Mouse (Mus musculus) megakaryocyte, embryonic 14.5 days (primary cell): ENCODE results near the gene Igsf6. TPM values are rescaled to one million over a fixed set of nuclear protein-coding genes. Genes with fewer than 3 reads are reported as not detected.

Experiments
- H3K27me3 ChIP-seq: replicated peaks from 2 replicates; pipeline ENCODE3; 2012; ENCODE audit warnings: inconsistent platforms
- H3K36me3 ChIP-seq: replicated peaks from 2 replicates; pipeline ENCODE3; 2012; ENCODE audit warnings: low read length, inconsistent platforms, mixed read lengths
- H3K4me1 ChIP-seq: 2 replicates; pipeline ENCODE4 v1.6.1; 2012; ENCODE audit warnings: inconsistent platforms
- H3K4me3 ChIP-seq: replicated peaks from 2 replicates; pipeline ENCODE3; 2012; ENCODE audit warnings: moderate library complexity, mild to moderate bottlenecking, inconsistent platforms
- H3K9me3 ChIP-seq: 2 replicates; pipeline ENCODE4 v1.6.1; 2012; ENCODE audit warnings: inconsistent platforms
- FLI1 ChIP-seq: IDR thresholded peaks from 2 replicates; pipeline ENCODE4 v1.6.1; 2012; ENCODE audit warnings: low read length, inconsistent platforms, mixed read lengths
- GATA1 ChIP-seq: IDR thresholded peaks from 3 replicates; pipeline ENCODE4 v1.6.1; 2012; ENCODE audit warnings: mixed read lengths, low read length, inconsistent platforms, borderline replicate concordance
- polyA plus RNA-seq: library from polyadenylated mRNA; stranded (reverse); fragments of >175 nt; gene quantifications from 2 replicates; pipeline ENCODE4 v1.2.3, GENCODE M21; 2012; ENCODE audit warnings: low replicate concordance; ENCODE audit not compliant: insufficient read depth

Igsf6 gene
- polyA plus RNA-seq, 1 experiment, result 6.0 TPM

GRCm38 (mm10) chr7:121064309-121064708 lies 10.1 kb downstream of the Igsf6 start:
- H3K9me3 ChIP-seq, result no peaks in the 10 kb centered on the region
- H3K4me1 ChIP-seq, result peaks cover 25% of the 10 kb centered on the region
- H3K36me3 ChIP-seq, result peaks cover 66% of the 10 kb centered on the region
- TF ChIP-seq FLI1 (no peak), GATA1 (no peak)
- H3K4me3 ChIP-seq, result no peak overlapping the region
- H3K27me3 ChIP-seq, result no peaks in the 10 kb centered on the region

GRCm38 (mm10) chr7:121059477-121060218 lies 14.7 kb downstream of the Igsf6 start:
- no peak overlapping the region for H3K4me3 ChIP-seq
- no peaks in the 10 kb centered on the region for H3K9me3 ChIP-seq
- peaks cover 35% of the 10 kb centered on the region for H3K4me1 ChIP-seq
- H3K36me3 ChIP-seq, result peaks cover 78% of the 10 kb centered on the region
- TF ChIP-seq GATA1 (no peak), FLI1 (no peak)
- H3K27me3 ChIP-seq, result no peaks in the 10 kb centered on the region

GRCm38 (mm10) chr7:121053071-121053470 lies 21.3 kb downstream of the Igsf6 start:
- no peaks in the 10 kb centered on the region for H3K27me3 ChIP-seq
- no peaks in the 10 kb centered on the region for H3K9me3 ChIP-seq
- H3K4me3 ChIP-seq, result no peak overlapping the region
- TF ChIP-seq FLI1, result no peak
- TF ChIP-seq GATA1, result no peak
- peaks cover 5% of the 10 kb centered on the region for H3K4me1 ChIP-seq
- peaks cover 91% of the 10 kb centered on the region for H3K36me3 ChIP-seq

- Histone ChIP-seq H3K4me1 (peaks cover 33% of the 10 kb centered on the region), H3K9me3 (no peaks in the 10 kb centered on the region), H3K27me3 (no peaks in the 10 kb centered on the region), H3K36me3 (peaks cover 47% of the 10 kb centered on the region), H3K4me3 (no peak overlapping the region)
- TF ChIP-seq GATA1 (no peak), FLI1 (no peak)
Observed at GRCm38 (mm10) chr7:121047624-121048023, 26.7 kb downstream of the Igsf6 start.

- peaks cover 47% of the 10 kb centered on the region for H3K4me1 ChIP-seq
- no peaks in the 10 kb centered on the region for H3K27me3 ChIP-seq
- no peaks in the 10 kb centered on the region for H3K9me3 ChIP-seq
- peaks cover 29% of the 10 kb centered on the region for H3K36me3 ChIP-seq
- no peak for TF ChIP-seq GATA1
- TF ChIP-seq FLI1, result no peak
- H3K4me3 ChIP-seq, result no peak overlapping the region
Observed at GRCm38 (mm10) chr7:121045671-121046453, 28.5 kb downstream of the Igsf6 start.

GRCm38 (mm10) chr7:121044251-121044650 lies 30.1 kb downstream of the Igsf6 start:
- Histone ChIP-seq H3K36me3 (peaks cover 15% of the 10 kb centered on the region), H3K9me3 (no peaks in the 10 kb centered on the region), H3K27me3 (no peaks in the 10 kb centered on the region), H3K4me1 (peaks cover 60% of the 10 kb centered on the region), H3K4me3 (no peak overlapping the region)
- TF ChIP-seq FLI1 (no peak), GATA1 (no peak)

- TF ChIP-seq GATA1 (no peak), FLI1 (no peak)
- Histone ChIP-seq H3K36me3 (peaks cover 13% of the 10 kb centered on the region), H3K9me3 (no peaks in the 10 kb centered on the region), H3K27me3 (no peaks in the 10 kb centered on the region), H3K4me1 (peaks cover 60% of the 10 kb centered on the region), H3K4me3 (no peak overlapping the region)
Observed at GRCm38 (mm10) chr7:121043510-121043909, 30.9 kb downstream of the Igsf6 start.

- H3K9me3 ChIP-seq, result no peaks in the 10 kb centered on the region
- H3K4me3 ChIP-seq, result no peak overlapping the region
- TF ChIP-seq FLI1 (no peak), GATA1 (no peak)
- no peaks in the 10 kb centered on the region for H3K27me3 ChIP-seq
- peaks cover 61% of the 10 kb centered on the region for H3K4me1 ChIP-seq
- peaks cover 8% of the 10 kb centered on the region for H3K36me3 ChIP-seq
Observed at GRCm38 (mm10) chr7:121043004-121043403, 31.4 kb downstream of the Igsf6 start.

- Histone ChIP-seq H3K4me3 (no peak overlapping the region), H3K9me3 (no peaks in the 10 kb centered on the region), H3K4me1 (peaks cover 65% of the 10 kb centered on the region), H3K27me3 (no peaks in the 10 kb centered on the region), H3K36me3 (peaks cover 5% of the 10 kb centered on the region)
- no peak for TF ChIP-seq FLI1
- no peak for TF ChIP-seq GATA1
Observed at GRCm38 (mm10) chr7:121041989-121042388, 32.4 kb downstream of the Igsf6 start.

- H3K4me1 ChIP-seq, result peaks cover 70% of the 10 kb centered on the region
- no peaks in the 10 kb centered on the region for H3K9me3 ChIP-seq
- H3K36me3 ChIP-seq, result peaks cover 5% of the 10 kb centered on the region
- H3K27me3 ChIP-seq, result no peaks in the 10 kb centered on the region
- TF ChIP-seq GATA1 (no peak), FLI1 (no peak)
- H3K4me3 ChIP-seq, result no peak overlapping the region
Observed at GRCm38 (mm10) chr7:121040595-121040994, 33.8 kb downstream of the Igsf6 start.
